Mouse (Mus musculus) lung, postnatal 0 days (tissue): Measurements from ENCODE around the gene Olfr1145.

Source experiments
- CTCF ChIP-seq: IDR thresholded peaks from 2 replicates; pipeline ENCODE4 v1.5.1; 2016; ENCODE audit warnings: antibody characterized with exemption, mild to moderate bottlenecking
- EP300 ChIP-seq: IDR thresholded peaks from 2 replicates; pipeline ENCODE4 v1.6.1; 2016; ENCODE audit warnings: antibody characterized with exemption, mild to moderate bottlenecking, control low read depth

DNA sequence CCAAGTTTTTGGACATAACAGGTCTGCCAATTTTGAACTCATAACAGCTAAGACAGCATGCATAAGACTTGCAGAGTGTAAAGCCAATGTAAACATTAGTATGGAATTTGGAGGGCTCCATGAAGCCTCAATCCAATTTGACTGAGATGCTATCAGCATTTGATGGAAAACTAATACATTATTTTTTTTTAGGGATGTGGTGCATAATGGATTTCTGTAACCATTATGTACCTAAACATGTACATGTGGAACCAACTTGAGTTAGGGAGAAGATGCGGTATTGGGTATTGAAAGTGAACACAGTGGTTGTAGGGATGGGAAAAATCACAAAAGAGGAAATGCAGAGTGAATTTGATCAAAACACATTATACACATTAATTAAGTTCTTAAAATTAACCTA, 20.6 kb downstream of the Olfr1145 start, which contains the start of gene Olfr1148:
- no peak for TF ChIP-seq CTCF
- no peak for TF ChIP-seq EP300
